Mouse (Mus musculus): ENCODE data around the gene Slc7a3. TPM values are rescaled to one million over a fixed set of nuclear protein-coding genes. Genes with fewer than 3 reads are reported as not detected.

Gene Slc7a3
- polyA plus RNA-seq (2014; fragmentation: Illumina TruSeq; extraction: RNeasy Lipid Tissue Mini Kit (QIAGEN cat#74804); ENCODE audit: low read depth, low replicate concordance): not detected

GRCm38 (mm10) chrX:101085920-101086319 lies at the start of gene Slc7a3:
Gene Slc7a3 (minus strand): TSS chrX:101086020.

GRCm38 (mm10) chrX:101059541-101059940 lies 26.3 kb downstream of the Slc7a3 start, which contains the start of gene Tex11:
Gene Tex11 (minus strand): TSS chrX:101059667.

Other genes with a start within 250 kb of the Slc7a3 start
- gene Tex11, start 26.4 kb downstream of the Slc7a3 start, polyA plus RNA-seq (2014; fragmentation: Illumina TruSeq; extraction: RNeasy Lipid Tissue Mini Kit (QIAGEN cat#74804); ENCODE audit: low read depth, low replicate concordance): not detected
- gene Snx12, start 136.5 kb upstream of the Slc7a3 start, polyA plus RNA-seq (2014; fragmentation: Illumina TruSeq; extraction: RNeasy Lipid Tissue Mini Kit (QIAGEN cat#74804); ENCODE audit: low read depth, low replicate concordance): 11.9 TPM
- gene Foxo4, start 168.5 kb upstream of the Slc7a3 start, polyA plus RNA-seq (2014; fragmentation: Illumina TruSeq; extraction: RNeasy Lipid Tissue Mini Kit (QIAGEN cat#74804); ENCODE audit: low read depth, low replicate concordance): 9.5 TPM
- not detected for gene Gm614, start 178.0 kb upstream of the Slc7a3 start, polyA plus RNA-seq (2014; fragmentation: Illumina TruSeq; extraction: RNeasy Lipid Tissue Mini Kit (QIAGEN cat#74804); ENCODE audit: low read depth, low replicate concordance)
- 6.0 TPM for gene Il2rg, start 182.2 kb upstream of the Slc7a3 start, polyA plus RNA-seq (2014; fragmentation: Illumina TruSeq; extraction: RNeasy Lipid Tissue Mini Kit (QIAGEN cat#74804); ENCODE audit: low read depth, low replicate concordance)
- not detected for gene Gm20489, start 183.0 kb upstream of the Slc7a3 start, polyA plus RNA-seq (2014; fragmentation: Illumina TruSeq; extraction: RNeasy Lipid Tissue Mini Kit (QIAGEN cat#74804); ENCODE audit: low read depth, low replicate concordance)
- 2.9 TPM for gene Med12, start 188.0 kb upstream of the Slc7a3 start, polyA plus RNA-seq (2014; fragmentation: Illumina TruSeq; extraction: RNeasy Lipid Tissue Mini Kit (QIAGEN cat#74804); ENCODE audit: low read depth, low replicate concordance)
- not detected for gene Nlgn3, start 213.1 kb upstream of the Slc7a3 start, polyA plus RNA-seq (2014; fragmentation: Illumina TruSeq; extraction: RNeasy Lipid Tissue Mini Kit (QIAGEN cat#74804); ENCODE audit: low read depth, low replicate concordance)